Mouse (Mus musculus): Measurements from ENCODE around the gene Flad1. TPM values are rescaled to one million over a fixed set of nuclear protein-coding genes. Genes with fewer than 3 reads are reported as not detected.

The Flad1 gene
- polyA plus RNA-seq, 1 experiment from 2014 or later = 30.3 TPM

DNA sequence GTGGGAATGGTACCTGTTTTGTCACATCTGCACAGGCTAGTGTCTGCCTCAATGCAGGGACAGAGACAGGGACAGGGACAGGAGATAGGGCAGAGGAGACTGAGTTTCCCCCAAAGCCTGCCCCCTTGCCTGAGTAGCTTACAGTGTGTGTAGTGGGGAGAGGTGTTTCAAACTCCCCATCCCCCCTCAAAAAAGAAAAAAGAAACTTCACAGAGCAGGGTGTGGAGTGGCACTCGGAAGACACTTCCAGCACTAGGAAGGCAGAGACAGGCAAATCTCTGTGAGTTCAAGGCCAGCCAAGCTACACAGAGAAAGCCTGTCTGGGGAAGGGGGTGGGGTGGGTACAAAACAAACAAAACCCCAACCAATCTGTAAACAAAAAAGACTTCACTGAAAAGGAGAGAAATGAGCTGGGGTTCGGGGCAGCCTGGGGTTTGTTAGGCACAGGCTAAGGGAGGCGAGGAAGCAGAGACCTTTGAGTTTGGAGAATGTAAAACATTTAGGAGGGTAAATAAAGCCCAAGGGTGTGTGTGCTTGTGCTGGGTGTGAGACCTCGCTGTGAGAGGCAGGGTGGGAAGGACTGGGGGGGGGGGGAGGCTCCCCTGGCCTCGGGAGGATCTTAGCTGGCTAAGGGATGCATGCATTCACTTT lies 38.0 kb downstream of the Flad1 start:
- Histone ChIP-seq H3K9ac (no peak overlapping the region), H3K27me3 (no peaks in the 10 kb centered on the region), H3K36me3 (no peaks in the 10 kb centered on the region), H3K27ac (no peak overlapping the region), H3K4me3 (no peak overlapping the region), H3K4me2 (replicated peaks) (no peak overlapping the region), H3K9me3 (no peaks in the 10 kb centered on the region), H3K4me1 (peaks cover 8% of the 10 kb centered on the region)
- WGBS = 43% methylated on average over 5 of the region's 5 CpGs
- no peak for ATAC-seq (ENCODE audit: insufficient number of reproducible peaks, insufficient read depth, low FRiP score, low TSS enrichment)

DNA sequence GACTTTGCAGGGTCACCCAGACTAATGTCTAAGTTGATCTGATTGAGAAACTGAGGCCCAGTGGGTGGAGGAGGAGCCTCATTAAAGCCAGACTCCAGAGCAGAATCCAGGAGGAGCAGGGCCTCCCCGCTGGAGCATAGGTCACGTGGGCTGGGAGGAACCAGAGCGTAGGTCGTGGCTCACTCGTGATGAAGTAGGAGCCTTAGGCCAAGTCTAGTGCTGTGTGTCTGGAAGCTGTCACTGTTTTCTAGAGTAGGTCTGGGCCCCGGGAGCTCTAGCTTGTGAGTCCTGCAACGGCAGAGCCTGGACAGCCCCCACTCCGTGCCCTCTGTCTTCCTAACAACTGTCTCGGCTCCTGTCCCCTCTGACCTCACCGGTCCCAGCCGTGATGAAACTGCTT lies 44.3 kb downstream of the Flad1 start:
- Histone ChIP-seq H3K4me2 (replicated peaks) (no peak overlapping the region), H3K4me3 (no peak overlapping the region), H3K27ac (no peak overlapping the region), H3K4me1 (no peaks in the 10 kb centered on the region), H3K27me3 (no peaks in the 10 kb centered on the region), H3K36me3 (no peaks in the 10 kb centered on the region), H3K9me3 (no peaks in the 10 kb centered on the region), H3K9ac (no peak overlapping the region)
- WGBS = 57% methylated on average over 11 of the region's 11 CpGs
- no peak for ATAC-seq (ENCODE audit: insufficient number of reproducible peaks, insufficient read depth, low FRiP score, low TSS enrichment)

DNA sequence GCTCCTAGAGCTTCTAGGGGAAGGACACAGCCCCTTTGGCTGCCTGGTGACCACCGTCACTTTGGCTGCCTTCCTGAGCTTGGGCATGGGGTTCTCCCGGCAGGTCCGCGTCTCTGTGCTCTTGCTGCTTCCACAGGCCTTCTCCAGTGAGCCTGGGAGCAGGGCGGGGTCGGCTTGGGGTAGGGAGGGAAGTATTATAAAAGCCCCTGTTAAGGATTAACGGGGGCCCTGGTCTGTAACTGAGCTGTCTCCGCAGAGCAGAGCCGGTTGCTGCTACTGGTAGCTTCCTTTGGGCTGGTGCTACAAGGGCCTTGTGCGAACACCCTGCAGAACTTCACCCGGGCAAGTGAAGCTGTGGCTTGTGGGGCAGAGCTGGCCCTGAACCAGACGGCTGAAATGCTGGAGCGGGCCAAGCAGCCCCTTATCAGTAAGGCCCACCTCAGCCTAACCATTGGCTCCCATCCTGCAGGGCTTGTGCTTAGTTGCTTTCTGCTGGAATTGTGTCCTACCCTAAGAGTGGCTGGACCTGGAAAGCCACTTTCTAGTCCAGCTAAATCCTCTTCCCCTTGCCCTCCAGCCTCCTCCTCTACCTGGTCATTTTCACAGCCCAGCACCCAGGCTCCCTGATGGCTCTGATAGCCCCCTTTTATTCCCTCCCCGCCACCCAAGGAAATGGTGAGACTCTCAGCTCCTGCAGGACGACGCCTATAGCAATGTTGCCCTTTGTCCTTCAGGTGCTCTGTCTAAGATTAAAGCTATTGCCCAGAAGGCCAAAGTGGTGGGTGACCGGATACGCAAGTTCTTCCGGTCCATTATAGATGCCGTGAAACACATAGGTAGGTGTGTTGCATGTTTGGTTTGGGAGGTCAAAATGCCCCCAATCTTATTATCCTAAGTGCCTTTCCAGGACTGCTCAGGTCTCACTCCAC lies 45.9 kb downstream of the Flad1 start:
- no peak for ATAC-seq (ENCODE audit: insufficient number of reproducible peaks, insufficient read depth, low FRiP score, low TSS enrichment)
- Histone ChIP-seq H3K27ac (no peak overlapping the region), H3K4me3 (no peak overlapping the region), H3K27me3 (no peaks in the 10 kb centered on the region), H3K9ac (no peak overlapping the region), H3K4me1 (no peaks in the 10 kb centered on the region), H3K9me3 (no peaks in the 10 kb centered on the region), H3K4me2 (replicated peaks) (no peak overlapping the region), H3K36me3 (no peaks in the 10 kb centered on the region)
- 77% methylated on average over 20 of the region's 20 CpGs for WGBS

DNA sequence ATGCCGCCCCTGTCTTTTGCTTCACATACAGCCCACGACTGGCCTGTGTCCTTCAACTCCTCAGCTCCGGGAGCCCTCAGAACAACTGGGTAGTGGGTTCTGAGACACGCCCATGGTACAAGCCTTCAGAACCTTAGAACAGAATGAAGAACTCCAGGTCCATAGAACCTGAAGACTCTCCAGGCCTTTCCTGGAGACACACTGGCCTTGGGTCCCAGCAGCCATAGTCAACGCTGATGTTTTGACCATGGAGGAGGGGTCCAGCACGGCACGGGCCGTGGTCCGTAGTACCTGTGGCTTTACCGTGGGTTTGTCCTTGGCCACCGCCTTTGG lies 46.6 kb downstream of the Flad1 start, which contains the start of gene Dcst1:
Dcst1 (minus strand) TSS at position 101 of the 333 bp plus-strand sequence.
- 88% methylated on average over 11 of the region's 11 CpGs for WGBS
- Histone ChIP-seq H3K9ac (no peak within 1 kb of the TSS), H3K27ac (no peak within 1 kb of the TSS)

DNA sequence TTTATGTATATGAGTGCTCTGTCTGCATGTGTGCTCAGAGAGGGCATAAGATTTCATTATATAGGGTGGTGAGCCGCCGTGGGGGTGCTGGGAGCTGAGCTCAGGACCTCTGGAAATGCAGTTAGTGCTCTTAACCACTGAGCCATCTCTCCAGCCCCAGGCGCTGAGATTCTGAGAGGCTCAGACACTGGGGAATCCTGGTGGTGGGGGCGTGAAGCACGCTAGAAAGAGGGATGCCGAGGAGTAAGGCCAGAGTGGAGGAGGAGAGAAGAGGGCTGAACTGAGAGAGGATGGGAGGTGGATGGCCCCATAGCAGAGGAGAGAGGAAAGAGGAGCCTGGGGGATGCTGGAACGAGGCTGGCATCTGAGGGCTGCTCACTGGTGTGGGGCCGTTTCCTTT lies 47.0 kb downstream of the Flad1 start:
- no peak overlapping the region for H3K4me2 ChIP-seq (replicated peaks)
- no peak overlapping the region for H3K4me3 ChIP-seq
- no peak overlapping the region for H3K27ac ChIP-seq
- H3K9ac ChIP-seq = no peak overlapping the region
- 0 out of 2 replicates have a peak, but pooled peaks cover 2% of the 10 kb centered on the region for H3K27me3 ChIP-seq
- no peak for ATAC-seq (ENCODE audit: insufficient number of reproducible peaks, insufficient read depth, low FRiP score, low TSS enrichment)
- WGBS = 61% methylated on average over 8 of the region's 8 CpGs
- no peaks in the 10 kb centered on the region for H3K9me3 ChIP-seq
- no peaks in the 10 kb centered on the region for H3K36me3 ChIP-seq
- H3K4me1 ChIP-seq = no peaks in the 10 kb centered on the region

More for the DNA sequence above, 46.6 kb downstream of the Flad1 start, which contains the start of gene Dcst1:
- Histone ChIP-seq H3K36me3 (no peaks in the 10 kb centered on the region), H3K9me3 (no peaks in the 10 kb centered on the region), H3K4me2 (replicated peaks) (no peak within 1 kb of the TSS), H3K4me1 (no peaks in the 10 kb centered on the region), H3K27me3 (no peaks in the 10 kb centered on the region), H3K4me3 (no peak within 1 kb of the TSS)
- ATAC-seq (ENCODE audit: insufficient number of reproducible peaks, insufficient read depth, low FRiP score, low TSS enrichment) = no peak

DNA sequence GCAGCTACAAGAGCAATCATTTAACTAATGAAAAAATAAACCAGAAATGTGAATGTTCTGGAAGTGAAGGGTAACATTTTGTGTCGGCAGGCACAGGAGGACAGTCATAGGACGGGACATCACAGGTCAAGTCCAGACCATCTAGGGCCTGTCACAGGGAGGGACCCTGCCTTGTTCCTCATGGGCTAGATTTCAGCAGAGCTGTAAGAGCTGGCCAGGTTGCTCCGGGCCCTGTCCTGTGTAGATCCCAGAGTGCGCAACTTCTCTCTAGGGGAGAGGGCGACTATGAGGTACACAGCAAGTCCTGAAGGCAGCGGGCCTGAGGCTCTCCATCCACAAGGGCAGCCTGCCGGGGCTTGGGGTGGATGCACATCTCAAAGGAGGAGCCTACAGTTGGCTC lies 50.0 kb downstream of the Flad1 start, which contains the start of gene Dcst2:
Dcst2 (plus strand) TSS at position 301 of the 400 bp plus-strand sequence.
- Histone ChIP-seq H3K4me3 (no peak within 1 kb of the TSS), H3K9me3 (no peaks in the 10 kb centered on the region)
- no peak for ATAC-seq (ENCODE audit: insufficient number of reproducible peaks, insufficient read depth, low FRiP score, low TSS enrichment)

DNA sequence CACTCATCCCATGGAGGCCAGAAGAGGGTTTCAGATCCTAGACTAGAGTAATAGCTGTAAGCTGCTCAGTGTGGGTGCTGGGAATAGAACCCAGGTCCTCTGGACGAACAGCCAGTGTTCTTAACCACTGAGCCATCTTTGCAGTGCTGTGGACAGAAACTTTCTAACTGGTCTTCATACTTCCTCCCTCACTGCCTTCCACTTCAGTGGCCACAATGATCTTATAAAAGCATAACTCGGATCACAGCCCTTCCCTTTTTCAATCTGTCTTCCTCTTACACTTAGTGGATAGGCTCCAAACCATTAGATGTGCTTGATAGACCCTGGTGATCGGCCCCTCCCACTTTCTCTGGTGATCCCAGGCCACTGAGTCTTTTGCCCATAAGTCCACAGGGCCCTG lies 51.4 kb downstream of the Flad1 start:
- Histone ChIP-seq H3K27me3 (0 out of 2 replicates have a peak, but pooled peaks cover 2% of the 10 kb centered on the region), H3K9me3 (no peaks in the 10 kb centered on the region), H3K27ac (no peak overlapping the region), H3K9ac (no peak overlapping the region), H3K4me1 (no peaks in the 10 kb centered on the region), H3K4me2 (replicated peaks) (no peak overlapping the region), H3K36me3 (no peaks in the 10 kb centered on the region), H3K4me3 (no peak overlapping the region)
- no peak for ATAC-seq (ENCODE audit: insufficient number of reproducible peaks, insufficient read depth, low FRiP score, low TSS enrichment)
- WGBS = 78% methylated on average over 3 of the region's 3 CpGs

More for the DNA sequence above, 50.0 kb downstream of the Flad1 start, which contains the start of gene Dcst2:
- no peaks in the 10 kb centered on the region for H3K4me1 ChIP-seq
- H3K27ac ChIP-seq = no peak within 1 kb of the TSS
- 83% methylated on average over 7 of the region's 7 CpGs for WGBS
- H3K4me2 ChIP-seq (replicated peaks) = no peak within 1 kb of the TSS
- H3K9ac ChIP-seq = no peak within 1 kb of the TSS
- no peaks in the 10 kb centered on the region for H3K36me3 ChIP-seq
- H3K27me3 ChIP-seq = 0 out of 2 replicates have a peak, but pooled peaks cover 2% of the 10 kb centered on the region

DNA sequence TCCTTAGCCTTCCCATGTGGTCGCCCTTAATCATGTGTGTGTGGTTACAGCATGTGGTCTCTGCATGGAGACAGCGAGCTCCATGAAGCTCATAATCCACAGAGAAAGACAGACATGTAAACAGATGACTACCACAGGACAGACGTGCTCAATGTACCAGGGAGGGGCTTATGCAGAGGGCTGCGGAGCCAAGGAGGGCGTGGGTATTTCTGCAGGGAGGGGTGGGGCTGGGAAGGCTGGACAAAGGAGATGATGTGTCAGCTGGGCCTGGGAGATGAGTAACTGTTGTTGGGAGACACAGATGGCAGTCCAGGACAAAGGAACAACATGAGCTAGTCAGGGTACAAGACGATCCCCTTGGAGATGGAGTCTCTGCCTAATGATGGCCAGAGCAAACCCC lies 52.0 kb downstream of the Flad1 start:
- 74% methylated on average over 6 of the region's 6 CpGs for WGBS
- Histone ChIP-seq H3K9me3 (no peaks in the 10 kb centered on the region), H3K4me3 (no peak overlapping the region), H3K9ac (no peak overlapping the region), H3K4me2 (replicated peaks) (no peak overlapping the region), H3K27ac (no peak overlapping the region), H3K27me3 (0 out of 2 replicates have a peak, but pooled peaks cover 2% of the 10 kb centered on the region), H3K4me1 (peaks cover 3% of the 10 kb centered on the region; the same call in 1 of the 2 replicates), H3K36me3 (no peaks in the 10 kb centered on the region)
- no peak for ATAC-seq (ENCODE audit: insufficient number of reproducible peaks, insufficient read depth, low FRiP score, low TSS enrichment)

DNA sequence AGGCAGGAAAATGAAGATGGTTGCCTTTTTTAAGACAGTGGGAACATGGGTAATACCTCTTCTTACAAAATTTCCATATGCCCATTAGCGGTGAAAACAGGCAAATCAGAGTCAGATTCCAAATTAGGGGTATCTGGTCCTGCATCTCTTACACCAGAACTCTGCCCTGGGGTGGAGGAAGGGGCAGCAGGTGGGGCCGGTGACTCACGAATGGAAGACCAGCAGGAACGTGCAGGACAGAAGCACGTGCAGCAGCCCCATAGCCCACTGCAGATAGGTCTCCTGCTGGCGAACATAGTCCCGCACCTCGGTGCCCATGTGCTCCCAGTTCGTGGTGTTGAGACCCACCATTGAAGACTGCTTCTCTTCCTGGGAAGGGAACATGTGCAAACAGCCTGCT lies 55.6 kb downstream of the Flad1 start:
- WGBS = 73% methylated on average over 9 of the region's 9 CpGs
- no peaks in the 10 kb centered on the region for H3K36me3 ChIP-seq
- H3K27me3 ChIP-seq = 0 out of 2 replicates have a peak, but pooled peaks cover 15% of the 10 kb centered on the region
- H3K4me3 ChIP-seq = no peak overlapping the region
- ATAC-seq (ENCODE audit: insufficient number of reproducible peaks, insufficient read depth, low FRiP score, low TSS enrichment) = no peak
- H3K27ac ChIP-seq = no peak overlapping the region
- H3K4me2 ChIP-seq (replicated peaks) = no peak overlapping the region
- H3K9ac ChIP-seq = no peak overlapping the region
- no peaks in the 10 kb centered on the region for H3K9me3 ChIP-seq
- H3K4me1 ChIP-seq = peaks cover 3% of the 10 kb centered on the region; the same call in 1 of the 2 replicates

DNA sequence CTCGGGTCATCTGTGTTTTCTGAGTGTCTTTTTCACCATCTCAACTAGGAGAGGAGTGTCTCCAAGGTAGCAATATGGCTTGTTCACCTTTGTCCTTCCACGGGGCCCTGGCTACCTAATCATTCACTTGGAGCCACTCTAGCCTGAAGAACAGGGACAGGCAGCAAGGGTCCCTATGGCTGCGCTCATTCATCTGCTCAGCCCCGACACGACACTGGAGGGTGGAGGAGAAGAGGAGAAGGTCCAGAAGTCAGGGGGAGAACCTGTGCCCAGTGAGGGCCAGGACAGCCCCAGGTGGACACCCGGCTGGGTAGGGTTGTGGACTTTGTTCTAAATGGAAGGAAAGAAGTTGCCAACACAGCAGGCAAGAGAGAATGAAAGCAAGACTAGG lies 56.2 kb downstream of the Flad1 start:
- Histone ChIP-seq H3K4me2 (replicated peaks) (no peak overlapping the region), H3K4me3 (no peak overlapping the region), H3K4me1 (peaks cover 5% of the 10 kb centered on the region), H3K9ac (no peak overlapping the region), H3K27me3 (peaks cover 18% of the 10 kb centered on the region; the same call in 1 of the 2 replicates), H3K27ac (no peak overlapping the region), H3K9me3 (no peaks in the 10 kb centered on the region), H3K36me3 (no peaks in the 10 kb centered on the region)
- 78% methylated on average over 6 of the region's 6 CpGs for WGBS
- ATAC-seq (ENCODE audit: insufficient number of reproducible peaks, insufficient read depth, low FRiP score, low TSS enrichment) = no peak

DNA sequence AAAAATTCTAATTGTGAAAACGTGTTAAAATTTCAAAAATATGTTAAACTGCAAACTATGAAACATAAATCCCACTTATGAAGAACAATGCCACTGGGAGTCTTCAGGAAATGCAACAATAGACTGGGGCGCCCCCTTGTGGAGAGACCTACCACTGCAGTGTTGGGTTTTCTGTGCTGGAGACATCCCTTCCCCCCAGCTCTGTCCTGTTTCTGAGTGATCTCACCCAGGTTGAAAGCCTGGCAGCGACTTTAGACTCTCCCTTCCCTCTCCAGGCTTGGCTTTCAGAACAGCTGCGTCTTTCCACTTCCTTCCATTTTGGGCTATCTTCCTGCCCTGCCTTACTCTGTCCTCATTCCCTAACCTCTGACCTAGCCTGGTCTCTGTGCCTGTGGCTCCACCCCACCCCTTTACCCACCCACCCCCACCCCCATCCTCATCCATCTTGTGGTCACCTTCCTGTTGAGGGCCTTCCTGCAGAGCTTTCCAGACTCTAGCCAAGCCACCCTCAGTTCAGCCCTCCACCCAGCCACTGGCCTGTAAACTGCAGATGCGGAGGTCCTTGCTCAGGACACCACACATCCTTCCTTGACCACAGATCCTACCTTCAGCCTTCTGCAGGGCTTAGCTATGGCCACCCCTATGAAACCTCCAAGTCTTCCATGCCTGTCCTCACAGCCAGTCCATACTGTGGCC lies 56.7 kb downstream of the Flad1 start:
- Histone ChIP-seq H3K4me3 (no peak overlapping the region), H3K27ac (no peak overlapping the region), H3K4me1 (peaks cover 9% of the 10 kb centered on the region), H3K27me3 (peaks cover 23% of the 10 kb centered on the region; the same call in 1 of the 2 replicates), H3K9me3 (no peaks in the 10 kb centered on the region), H3K36me3 (no peaks in the 10 kb centered on the region), H3K9ac (no peak overlapping the region), H3K4me2 (replicated peaks) (no peak overlapping the region)
- WGBS = 21% methylated on average over 5 of the region's 5 CpGs
- no peak for ATAC-seq (ENCODE audit: insufficient number of reproducible peaks, insufficient read depth, low FRiP score, low TSS enrichment)
